Mouse (Mus musculus): ENCODE measurements around the gene 4930432K21Rik.

The 4930432K21Rik gene

GRCm38 (mm10) chr8:84148531-84148850 lies 666 bp downstream of the 4930432K21Rik start:
- 76% methylated on average over 5 of the region's 5 CpGs for WGBS

GRCm38 (mm10) chr8:84149181-84149580 lies 1.4 kb downstream of the 4930432K21Rik start:
- 87% methylated on average over 3 of the region's 3 CpGs for WGBS

- WGBS = 96% methylated on average over 4 of the region's 4 CpGs
These were observed 9.8 kb downstream of the 4930432K21Rik start for GRCm38 (mm10) chr8:84157620-84158019.

GRCm38 (mm10) chr8:84167696-84168095 lies 19.9 kb downstream of the 4930432K21Rik start:
- WGBS = 86% methylated on average over 2 of the region's 2 CpGs

GRCm38 (mm10) chr8:84170096-84170495 lies 22.3 kb downstream of the 4930432K21Rik start:
- 76% methylated on average over 5 of the region's 5 CpGs for whole genome bisulfite sequencing

GRCm38 (mm10) chr8:84173861-84174260 lies 26.0 kb downstream of the 4930432K21Rik start:
- WGBS = 86% methylated on average over 6 of the region's 6 CpGs

GRCm38 (mm10) chr8:84176560-84176959 lies 28.7 kb downstream of the 4930432K21Rik start:
- 48% methylated on average over 3 of the region's 3 CpGs for WGBS

GRCm38 (mm10) chr8:84177405-84177804 lies 29.6 kb downstream of the 4930432K21Rik start:
- WGBS = 90% methylated on average over 3 of the region's 3 CpGs

- 84% methylated on average over 8 of the region's 8 CpGs for WGBS
These were observed 30.8 kb downstream of the 4930432K21Rik start for GRCm38 (mm10) chr8:84178592-84178991.

GRCm38 (mm10) chr8:84179946-84180345 lies 32.1 kb downstream of the 4930432K21Rik start:
- 63% methylated on average over 4 of the region's 4 CpGs for WGBS

- 21% methylated on average over 16 of the region's 16 CpGs for WGBS
These were observed 32.8 kb downstream of the 4930432K21Rik start for GRCm38 (mm10) chr8:84180530-84181190.

- 54% methylated on average over 4 of the region's 4 CpGs for WGBS
These were observed 35.0 kb downstream of the 4930432K21Rik start for GRCm38 (mm10) chr8:84182833-84183232.

- 1% methylated on average over 86 of the region's 87 CpGs for WGBS
These were observed 35.6 kb downstream of the 4930432K21Rik start for GRCm38 (mm10) chr8:84183261-84184084.

- WGBS = 24% methylated on average over 21 of the region's 21 CpGs
These were observed 36.5 kb downstream of the 4930432K21Rik start for GRCm38 (mm10) chr8:84184085-84185043.

GRCm38 (mm10) chr8:84185117-84185516 lies 37.3 kb downstream of the 4930432K21Rik start, which contains the start of gene Nanos3:
TSS of gene Nanos3 (minus strand) at chr8:84185217.
- WGBS = 97% methylated on average over 7 of the region's 7 CpGs

GRCm38 (mm10) chr8:84186547-84186946 lies 38.7 kb downstream of the 4930432K21Rik start:
- WGBS = 1% methylated on average over 12 of the region's 12 CpGs

- WGBS = 10% methylated on average over 21 of the region's 21 CpGs
These were observed 39.4 kb downstream of the 4930432K21Rik start for GRCm38 (mm10) chr8:84187065-84187755.

GRCm38 (mm10) chr8:84188671-84189070 lies 40.8 kb downstream of the 4930432K21Rik start:
- 96% methylated on average over 10 of the region's 10 CpGs for WGBS

- 63% methylated on average over 4 of the region's 4 CpGs for WGBS
These were observed 41.8 kb downstream of the 4930432K21Rik start for GRCm38 (mm10) chr8:84189603-84190002.

GRCm38 (mm10) chr8:84190191-84190867 lies 42.5 kb downstream of the 4930432K21Rik start:
- 97% methylated on average over 7 of the region's 7 CpGs for WGBS

- WGBS = 22% methylated on average over 13 of the region's 13 CpGs
These were observed 44.2 kb downstream of the 4930432K21Rik start for GRCm38 (mm10) chr8:84192023-84192422.

All from cerebral cortex, adult 2 months (tissue).